Mouse (Mus musculus) neural tube, postnatal 0 days (tissue): Measurements from ENCODE around the gene Gm10999. TPM values are rescaled to one million over a fixed set of nuclear protein-coding genes. Genes with fewer than 3 reads are reported as not detected.

ENCODE experiments used
- polyA plus RNA-seq: library from polyadenylated mRNA; unstranded; fragments of >200 nt; fragmentation: Nextera tagmentation; extraction: Ambion mirVana; gene quantifications from 2 replicates; pipeline ENCODE4 v1.2.1, GENCODE M21; 2015

The Gm10999 gene
- polyA plus RNA-seq, result not detected in 2 replicates

DNA sequence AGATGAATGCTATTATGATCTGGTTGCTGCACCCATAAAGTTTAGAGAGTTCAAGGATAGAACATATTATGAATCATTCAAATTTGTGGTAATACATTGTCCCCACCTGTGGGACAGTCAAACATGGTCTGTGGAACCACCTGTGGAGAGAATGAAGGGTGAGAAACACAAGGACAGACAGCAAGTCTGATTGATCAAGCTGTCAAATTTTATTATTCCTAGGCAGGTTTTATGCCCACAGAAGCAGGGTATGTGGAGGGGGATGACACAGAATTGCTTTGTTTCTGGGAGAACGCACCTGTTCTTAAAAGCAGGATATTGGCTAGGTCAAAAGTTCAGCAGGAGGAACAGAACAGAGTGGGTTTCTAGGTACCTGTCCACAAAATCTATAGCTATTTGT lies at the start of gene Gm10999:
Gene Gm10999 (minus strand): TSS at position 101 of the 400 bp plus-strand sequence.

Other genes starting within 250 kb of the Gm10999 start
- gene Ccdc7a, start 66.1 kb downstream of the Gm10999 start, polyA plus RNA-seq, result not detected in 2 replicates
- gene Ccdc7b, start 64.5 kb downstream of the Gm10999 start, polyA plus RNA-seq, result not detected in 2 replicates
- gene 2610044O15Rik8, start 102.7 kb upstream of the Gm10999 start, polyA plus RNA-seq, result 18.9 and 20.3 TPM in 2 replicates